Mouse (Mus musculus) stomach, embryonic 15.5 days (tissue): ENCODE measurements around the gene Pcif1. TPM values are rescaled to one million over a fixed set of nuclear protein-coding genes. Genes with fewer than 3 reads are reported as not detected.
"Not testable (repeated sequence)": the region's sequence is repeated elsewhere in the genome, so short reads cannot be mapped to it uniquely, and the experiment has no call there.

Experiments used
- ATAC-seq: fragments of 200-750 bp; cut with Nextera tagmentation; 2 replicates; pipeline ENCODE4 v1.8.0; 2017; ENCODE audit warnings: low read depth, moderate number of reproducible peaks, moderate TSS enrichment; ENCODE audit not compliant: insufficient read depth, low FRiP score
- H3K27ac ChIP-seq: fragments of 300-500 bp; sonication (generic); 2 replicates; pipeline ENCODE4 v1.5.1; 2015; ENCODE audit warnings: mild to moderate bottlenecking, inconsistent platforms
- H3K27me3 ChIP-seq: fragments of 300-500 bp; sonication (generic); replicated peaks from 2 replicates; pipeline ENCODE4 v1.6.1; 2015; ENCODE audit warnings: inconsistent platforms
- H3K36me3 ChIP-seq: fragments of 300-500 bp; sonication (generic); 2 replicates; pipeline ENCODE4 v1.6.1; 2015; ENCODE audit warnings: inconsistent platforms
- H3K4me1 ChIP-seq: fragments of 300-500 bp; sonication (generic); 2 replicates; pipeline ENCODE4 v1.6.1; 2015; ENCODE audit warnings: inconsistent platforms
- H3K4me2 ChIP-seq: fragments of 300-500 bp; sonication (generic); 2 replicates; pipeline ENCODE4 v1.6.1; 2015; ENCODE audit warnings: mild to moderate bottlenecking, inconsistent platforms
- H3K4me3 ChIP-seq: fragments of 300-500 bp; sonication (generic); replicated peaks from 2 replicates; pipeline ENCODE4 v1.5.1; 2015; ENCODE audit warnings: inconsistent platforms
- H3K9ac ChIP-seq: fragments of 300-500 bp; sonication (generic); 2 replicates; pipeline ENCODE4 v1.6.1; 2015; ENCODE audit warnings: inconsistent platforms
- H3K9me3 ChIP-seq: fragments of 300-500 bp; sonication (generic); 2 replicates; pipeline ENCODE4 v1.6.1; 2016; ENCODE audit warnings: inconsistent platforms
- WGBS: fragments of 180-500 bp; shearing (Covaris S2); methylation state at CpG from one replicate; pipeline ENCODE4 v1.1.7; 2015; 5-methylcytosine and 5-hydroxymethylcytosine counted together
- polyA plus RNA-seq: library from polyadenylated mRNA; unstranded; fragments of >200 nt; fragmentation: Nextera tagmentation; extraction: Ambion mirVana; gene quantifications from 2 replicates; pipeline ENCODE4 v1.2.1, GENCODE M21; 2015

Pcif1 gene
- polyA plus RNA-seq, 1 experiment from 2014 or later, result 64.7 TPM

- H3K27ac ChIP-seq, result no peak overlapping the region
- no peaks in the 10 kb centered on the region for H3K9me3 ChIP-seq
- H3K4me2 ChIP-seq, result no peak overlapping the region
- H3K4me1 ChIP-seq, result peaks cover 22% of the 10 kb centered on the region
- no peak for ATAC-seq
- no peak overlapping the region for H3K4me3 ChIP-seq
- WGBS, result 52% methylated on average over 6 of the region's 6 CpGs
- H3K9ac ChIP-seq, result no peak overlapping the region
- no peaks in the 10 kb centered on the region for H3K27me3 ChIP-seq
- no peaks in the 10 kb centered on the region for H3K36me3 ChIP-seq
Observed at GRCm38 (mm10) chr2:164871602-164872303, 7.4 kb upstream of the Pcif1 start.

GRCm38 (mm10) chr2:164873621-164874020 is 5.5 kb upstream of the Pcif1 start:
- H3K9ac ChIP-seq, result no peak overlapping the region
- ATAC-seq, result no peak
- 46% methylated on average over 3 of the region's 3 CpGs for WGBS
- peaks cover 17% of the 10 kb centered on the region for H3K4me1 ChIP-seq
- peak overlapping the region; percentile 67; the same call in 1 of the 2 replicates for H3K27ac ChIP-seq
- no peaks in the 10 kb centered on the region for H3K27me3 ChIP-seq
- H3K4me2 ChIP-seq, result no peak overlapping the region
- no peak overlapping the region for H3K4me3 ChIP-seq
- no peaks in the 10 kb centered on the region for H3K36me3 ChIP-seq
- H3K9me3 ChIP-seq, result no peaks in the 10 kb centered on the region

GRCm38 (mm10) chr2:164874239-164874769 is 4.8 kb upstream of the Pcif1 start:
- no peaks in the 10 kb centered on the region for H3K27me3 ChIP-seq
- no peaks in the 10 kb centered on the region for H3K36me3 ChIP-seq
- WGBS, result 29% methylated on average over 1 of the region's 1 CpGs
- H3K4me2 ChIP-seq, result no peak overlapping the region
- no peak for ATAC-seq
- H3K9me3 ChIP-seq, result no peaks in the 10 kb centered on the region
- H3K9ac ChIP-seq, result no peak overlapping the region
- peak overlapping the region; percentile 67 for H3K27ac ChIP-seq
- no peak overlapping the region for H3K4me3 ChIP-seq
- H3K4me1 ChIP-seq, result peaks cover 17% of the 10 kb centered on the region

- peaks cover 22% of the 10 kb centered on the region for H3K4me1 ChIP-seq
- not testable (repeated sequence) for H3K4me3 ChIP-seq, H3K36me3 ChIP-seq, H3K4me2 ChIP-seq, H3K27me3 ChIP-seq, ATAC-seq, H3K9me3 ChIP-seq, H3K27ac ChIP-seq, H3K9ac ChIP-seq
- 51% methylated on average over 2 of the region's 2 CpGs for WGBS
Observed at GRCm38 (mm10) chr2:164875648-164876047, 3.5 kb upstream of the Pcif1 start.

GRCm38 (mm10) chr2:164877376-164878215 is 1.5 kb upstream of the Pcif1 start:
- H3K4me2 ChIP-seq, result peak overlapping the region; percentile 76
- not testable (repeated sequence) for H3K9ac ChIP-seq, H3K9me3 ChIP-seq, ATAC-seq, H3K4me3 ChIP-seq, H3K36me3 ChIP-seq, H3K27me3 ChIP-seq
- H3K4me1 ChIP-seq, result peaks cover 23% of the 10 kb centered on the region
- H3K27ac ChIP-seq, result peak overlapping the region; percentile 98
- 76% methylated on average over 11 of the region's 11 CpGs for WGBS

GRCm38 (mm10) chr2:164878509-164879227 is 436 bp upstream of the Pcif1 start:
- Histone ChIP-seq H3K4me2 (peak overlapping the region; percentile 76), H3K27me3 (no peaks in the 10 kb centered on the region), H3K36me3 (no peaks in the 10 kb centered on the region), H3K4me1 (peaks cover 21% of the 10 kb centered on the region), H3K4me3 (peak overlapping the region; percentile 81), H3K9me3 (no peaks in the 10 kb centered on the region), H3K9ac (peak overlapping the region; percentile 98; the same call in 1 of the 2 replicates), H3K27ac (peak overlapping the region; percentile 98)
- WGBS, result under 1% methylated on average over 28 of the region's 28 CpGs
- ATAC-seq, result peak; percentile 43

- H3K9ac ChIP-seq, result peak overlapping the region; percentile 98
Observed at GRCm38 (mm10) chr2:164879568-164880277, 619 bp downstream of the Pcif1 start.

GRCm38 (mm10) chr2:164882619-164883018 is 3.5 kb downstream of the Pcif1 start:
- no peak overlapping the region for H3K4me2 ChIP-seq
- no peak overlapping the region for H3K27ac ChIP-seq
- 79% methylated on average over 9 of the region's 9 CpGs for WGBS
- no peak overlapping the region for H3K4me3 ChIP-seq
- ATAC-seq, result no peak
- H3K9ac ChIP-seq, result no peak overlapping the region
- peaks cover 34% of the 10 kb centered on the region for H3K36me3 ChIP-seq
- H3K4me1 ChIP-seq, result peaks cover 6% of the 10 kb centered on the region
- no peaks in the 10 kb centered on the region for H3K9me3 ChIP-seq
- H3K27me3 ChIP-seq, result no peaks in the 10 kb centered on the region

More at GRCm38 (mm10) chr2:164879568-164880277, 619 bp downstream of the Pcif1 start:
- no peaks in the 10 kb centered on the region for H3K27me3 ChIP-seq
- no peaks in the 10 kb centered on the region for H3K9me3 ChIP-seq
- peak overlapping the region; percentile 98 for H3K27ac ChIP-seq
- H3K4me2 ChIP-seq, result peak overlapping the region; percentile 80
- H3K36me3 ChIP-seq, result peaks cover 8% of the 10 kb centered on the region; the same call in 1 of the 2 replicates
- peaks cover 11% of the 10 kb centered on the region for H3K4me1 ChIP-seq
- peak overlapping the region; percentile 81 for H3K4me3 ChIP-seq
- under 1% methylated on average over 68 of the region's 72 CpGs for WGBS
- ATAC-seq, result peak; percentile 90

GRCm38 (mm10) chr2:164885788-164886187 is 6.7 kb downstream of the Pcif1 start:
- no peak overlapping the region for H3K9ac ChIP-seq
- H3K27me3 ChIP-seq, result no peaks in the 10 kb centered on the region
- H3K36me3 ChIP-seq, result peaks cover 65% of the 10 kb centered on the region
- no peak overlapping the region for H3K4me2 ChIP-seq
- H3K4me1 ChIP-seq, result no peaks in the 10 kb centered on the region
- H3K4me3 ChIP-seq, result no peak overlapping the region
- H3K27ac ChIP-seq, result no peak overlapping the region
- ATAC-seq, result no peak
- no peaks in the 10 kb centered on the region for H3K9me3 ChIP-seq
- 55% methylated on average over 7 of the region's 7 CpGs for WGBS

GRCm38 (mm10) chr2:164886617-164887016 is 7.5 kb downstream of the Pcif1 start:
- Histone ChIP-seq H3K9me3 (no peaks in the 10 kb centered on the region), H3K9ac (no peak overlapping the region), H3K4me1 (no peaks in the 10 kb centered on the region), H3K36me3 (peaks cover 74% of the 10 kb centered on the region), H3K4me3 (no peak overlapping the region), H3K27me3 (no peaks in the 10 kb centered on the region), H3K27ac (no peak overlapping the region), H3K4me2 (no peak overlapping the region)
- no peak for ATAC-seq
- 92% methylated on average over 10 of the region's 10 CpGs for WGBS

- H3K9ac ChIP-seq, result no peak overlapping the region
- H3K4me2 ChIP-seq, result no peak overlapping the region
- H3K4me3 ChIP-seq, result no peak overlapping the region
- H3K27me3 ChIP-seq, result no peaks in the 10 kb centered on the region
- 79% methylated on average over 12 of the region's 12 CpGs for WGBS
- no peak overlapping the region for H3K27ac ChIP-seq
- H3K4me1 ChIP-seq, result no peaks in the 10 kb centered on the region
- H3K36me3 ChIP-seq, result peaks cover 96% of the 10 kb centered on the region
- no peaks in the 10 kb centered on the region for H3K9me3 ChIP-seq
- peak; percentile 5; the same call in 1 of the 2 replicates for ATAC-seq
Observed at GRCm38 (mm10) chr2:164888996-164889395, 9.9 kb downstream of the Pcif1 start.
